9 mouse cellular contexts compared by ENCODE assay signal in the genomic region with DNA sequence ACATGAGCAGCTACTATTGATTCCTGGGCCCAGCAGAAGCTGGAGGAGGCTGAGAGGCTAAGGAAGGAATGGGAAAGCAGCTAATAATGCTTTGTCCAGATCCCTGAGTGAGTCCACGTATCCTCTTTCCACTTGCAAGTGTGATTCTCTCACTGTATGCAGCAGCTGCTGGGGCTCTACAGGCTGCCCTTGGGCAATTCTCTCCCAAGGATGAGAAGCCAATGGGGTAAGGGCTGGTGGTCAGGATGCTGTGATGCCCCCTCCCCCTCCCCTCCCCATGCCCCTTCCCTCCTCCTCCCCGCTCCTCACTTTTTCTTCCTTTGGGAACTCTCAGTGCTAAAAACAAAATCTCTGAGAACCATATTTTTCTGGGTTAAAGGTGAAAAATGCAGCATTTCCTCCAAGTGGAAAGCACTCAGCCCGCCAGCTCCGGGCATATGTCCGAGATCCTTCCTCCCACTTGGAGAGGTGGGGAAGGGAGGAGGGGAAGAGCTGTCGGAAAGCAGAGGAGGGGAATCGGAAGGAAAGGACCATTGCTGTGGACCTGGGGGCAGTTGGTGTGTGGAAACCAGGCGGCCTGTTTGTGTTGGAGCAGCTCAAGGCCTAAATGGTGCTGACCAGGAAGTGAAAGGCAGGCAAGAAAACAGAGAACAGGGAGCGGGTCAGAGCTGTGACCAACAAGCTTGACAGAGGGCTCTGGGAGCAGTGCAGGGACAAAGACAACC.
DNase-seq lines count a peak whose midpoint lies in the region; ATAC-seq and TF ChIP-seq lines count a peak whose summit lies in the region.
"Had no signal": no experiment of that assay in that cellular context is flagged by ENCODE, and none has a peak within 500 bp of the region (broad histone marks: within the 10 kb centered on the region; RNA-seq: fewer than 3 reads in every experiment).

No protein-coding gene starts in this region.

- DNase-seq in midbrain, embryonic 10.5 days (ENCODE audit: low spot score), result no peak
- peak; percentile 59 for DNase-seq in heart, adult 8-10 months (ENCODE audit: low spot score)
- peak; percentile 56 for DNase-seq in kidney, adult 9 months
- DNase-seq in lung, postnatal 4 days, result peak; percentile 76 to 87
- no peak for DNase-seq in forebrain, postnatal 0 days
- no peak for DNase-seq in layer of hippocampus, adult 8-10 months (ENCODE audit: low spot score in 2 of 2)
- no peak for DNase-seq in layer of hippocampus, adult 2 months (ENCODE audit: low spot score in 2 of 2)

- H3K4me1 ChIP-seq in midbrain, embryonic 10.5 days, result peaks cover 59% of the 10 kb centered on the region
- H3K4me1 ChIP-seq in midbrain, embryonic 15.5 days, result peaks cover 14% of the 10 kb centered on the region
- H3K4me1 ChIP-seq in forebrain, postnatal 0 days (ENCODE audit: insufficient read depth), result no peaks in the 10 kb centered on the region

- H3K27ac ChIP-seq in midbrain, embryonic 10.5 days (replicated peaks), result peak overlapping the region; percentile 61; the same call in 1 of the 2 replicates
- no peak overlapping the region for H3K27ac ChIP-seq in midbrain, embryonic 15.5 days
- no peak overlapping the region for H3K27ac ChIP-seq in forebrain, postnatal 0 days (ENCODE audit: low read depth, low read length)
- no peak overlapping the region for H3K27ac ChIP-seq in layer of hippocampus, adult 2 months
- H3K27ac ChIP-seq: midbrain, embryonic 12.5 days had no signal

- WGBS in midbrain, embryonic 10.5 days, result 70% methylated on average over 9 of the region's 9 CpGs
- WGBS in midbrain, embryonic 15.5 days, result 80% methylated on average over 9 of the region's 9 CpGs
- WGBS in forebrain, postnatal 0 days, result 68% methylated on average over 9 of the region's 9 CpGs

- H3K27me3 ChIP-seq in midbrain, embryonic 10.5 days (ENCODE audit: low read depth, poor library complexity, severe bottlenecking), result no peaks in the 10 kb centered on the region
- no peaks in the 10 kb centered on the region for H3K27me3 ChIP-seq in midbrain, embryonic 15.5 days (replicated peaks)
- H3K27me3 ChIP-seq in forebrain, postnatal 0 days (ENCODE audit: insufficient read depth, low read length), result no peaks in the 10 kb centered on the region
- H3K27me3 ChIP-seq: midbrain, embryonic 12.5 days had no signal

- no peak overlapping the region for H3K9ac ChIP-seq in midbrain, embryonic 15.5 days
- H3K9ac ChIP-seq in forebrain, postnatal 0 days, result no peak overlapping the region
- H3K9ac ChIP-seq: midbrain, embryonic 12.5 days had no signal

- no peaks in the 10 kb centered on the region for H3K9me3 ChIP-seq in midbrain, embryonic 10.5 days (replicated peaks)
- no peaks in the 10 kb centered on the region for H3K9me3 ChIP-seq in midbrain, embryonic 15.5 days
- no peaks in the 10 kb centered on the region for H3K9me3 ChIP-seq in forebrain, postnatal 0 days (ENCODE audit: low read length)
- H3K9me3 ChIP-seq: midbrain, embryonic 12.5 days had no signal

- no peak for ATAC-seq in midbrain, embryonic 15.5 days (replicated peaks)
- no peak for ATAC-seq in forebrain, postnatal 0 days

- TF ChIP-seq CTCF in forebrain, postnatal 0 days (IDR thresholded peaks at IDR 0.05; ENCODE audit: low read depth), result no peak
- no peak for TF ChIP-seq CTCF in layer of hippocampus, adult 2 months (conservative IDR thresholded peaks at IDR 0.05)

- H3K4me3 ChIP-seq in midbrain, embryonic 10.5 days, result no peak overlapping the region
- no peak overlapping the region for H3K4me3 ChIP-seq in midbrain, embryonic 15.5 days
- no peak overlapping the region for H3K4me3 ChIP-seq in forebrain, postnatal 0 days (ENCODE audit: low read depth, low read length)
- no peak overlapping the region for H3K4me3 ChIP-seq in layer of hippocampus, adult 2 months
- H3K4me3 ChIP-seq: midbrain, embryonic 12.5 days had no signal

- no peaks in the 10 kb centered on the region for H3K36me3 ChIP-seq in midbrain, embryonic 10.5 days
- no peaks in the 10 kb centered on the region for H3K36me3 ChIP-seq in midbrain, embryonic 15.5 days (replicated peaks)
- no peaks in the 10 kb centered on the region for H3K36me3 ChIP-seq in forebrain, postnatal 0 days (ENCODE audit: insufficient read depth)
- H3K36me3 ChIP-seq: midbrain, embryonic 12.5 days had no signal

- no peak overlapping the region for H3K4me2 ChIP-seq in midbrain, embryonic 15.5 days
- no peak overlapping the region for H3K4me2 ChIP-seq in forebrain, postnatal 0 days (ENCODE audit: low read depth)
- H3K4me2 ChIP-seq: midbrain, embryonic 12.5 days had no signal

Comparison
In these comparisons a context has a peak if more than half of its experiments do, and no peak if none do; other contexts are left out.
1. DNase-seq: peak in heart, adult 8-10 months (single experiment), kidney, adult 9 months (single experiment) and lung, postnatal 4 days (2 of 2); none in midbrain, embryonic 10.5 days (single experiment), forebrain, postnatal 0 days (single experiment), layer of hippocampus, adult 8-10 months (0 of 2) and layer of hippocampus, adult 2 months (0 of 2).